Mouse (Mus musculus): ENCODE data around the gene Flt3.

- no peak for TF ChIP-seq CTCF (IDR thresholded peaks at IDR 0.05; ENCODE audit: extremely low read depth, insufficient read depth, low read length)
- no peak for TF ChIP-seq POLR2A (IDR thresholded peaks at IDR 0.05; ENCODE audit: extremely low read depth, insufficient read depth, low read length)
These were observed 90.5 kb downstream of the Flt3 start for GRCm38 (mm10) chr5:147309786-147310185.

All from cortical plate, adult 2 months (tissue).